Mouse (Mus musculus): ENCODE measurements around the gene Usp15.
"Not testable (repeated sequence)": the region's sequence is repeated elsewhere in the genome, so short reads cannot be mapped to it uniquely, and the experiment has no call there.

Usp15 gene

GRCm38 (mm10) chr10:123196835-123197559 is at the start of gene Usp15:
Usp15 (minus strand) TSS chr10:123196995.
- DNase-seq (ENCODE audit: low read depth) = peak; percentile 76

- DNase-seq (ENCODE audit: low read depth) = no peak
Observed at GRCm38 (mm10) chr10:123229420-123229819, 32.6 kb upstream of the Usp15 start.

- no peak for DNase-seq (ENCODE audit: low read depth)
Observed at GRCm38 (mm10) chr10:123222785-123223184, 26.0 kb upstream of the Usp15 start.

GRCm38 (mm10) chr10:123209517-123209916 is 12.7 kb upstream of the Usp15 start:
- no peak for DNase-seq (ENCODE audit: low read depth)

GRCm38 (mm10) chr10:123208336-123208735 is 11.5 kb upstream of the Usp15 start:
- DNase-seq (ENCODE audit: low read depth) = no peak

GRCm38 (mm10) chr10:123206074-123206473 is 9.3 kb upstream of the Usp15 start:
- DNase-seq (ENCODE audit: low read depth) = no peak

GRCm38 (mm10) chr10:123205364-123205763 is 8.6 kb upstream of the Usp15 start:
- not testable (repeated sequence) for DNase-seq (ENCODE audit: low read depth)

- DNase-seq (ENCODE audit: low read depth) = no peak
Observed at GRCm38 (mm10) chr10:123201981-123202758, 5.4 kb upstream of the Usp15 start.

GRCm38 (mm10) chr10:123201436-123201835 is 4.6 kb upstream of the Usp15 start:
- no peak for DNase-seq (ENCODE audit: low read depth)

- no peak for DNase-seq (ENCODE audit: low read depth)
Observed at GRCm38 (mm10) chr10:123200996-123201395, 4.2 kb upstream of the Usp15 start.

GRCm38 (mm10) chr10:123200320-123200659 is 3.5 kb upstream of the Usp15 start:
- no peak for DNase-seq (ENCODE audit: low read depth)

- DNase-seq (ENCODE audit: low read depth) = no peak
Observed at GRCm38 (mm10) chr10:123199615-123200319, 3.0 kb upstream of the Usp15 start.

GRCm38 (mm10) chr10:123199119-123199518 is 2.3 kb upstream of the Usp15 start:
- DNase-seq (ENCODE audit: low read depth) = no peak

- DNase-seq (ENCODE audit: low read depth) = no peak
Observed at GRCm38 (mm10) chr10:123198183-123198582, 1.4 kb upstream of the Usp15 start.

- peak; percentile 47 for DNase-seq (ENCODE audit: low read depth)
Observed at GRCm38 (mm10) chr10:123195961-123196834, 597 bp downstream of the Usp15 start.

- DNase-seq (ENCODE audit: low read depth) = no peak
Observed at GRCm38 (mm10) chr10:123195501-123195900, 1.3 kb downstream of the Usp15 start.

- no peak for DNase-seq (ENCODE audit: low read depth)
Observed at GRCm38 (mm10) chr10:123191038-123191437, 5.8 kb downstream of the Usp15 start.

- no peak for DNase-seq (ENCODE audit: low read depth)
Observed at GRCm38 (mm10) chr10:123187337-123187736, 9.5 kb downstream of the Usp15 start.

GRCm38 (mm10) chr10:123185907-123186306 is 10.9 kb downstream of the Usp15 start:
- DNase-seq (ENCODE audit: low read depth) = no peak

GRCm38 (mm10) chr10:123183743-123184142 is 13.1 kb downstream of the Usp15 start:
- DNase-seq (ENCODE audit: low read depth) = no peak

GRCm38 (mm10) chr10:123183243-123183642 is 13.6 kb downstream of the Usp15 start:
- DNase-seq (ENCODE audit: low read depth) = no peak

- DNase-seq (ENCODE audit: low read depth) = no peak
Observed at GRCm38 (mm10) chr10:123182391-123182790, 14.4 kb downstream of the Usp15 start.

Measured in c-Kit-positive CD71-negative TER-119-negative erythroid progenitor cells, embryonic 14.5 days (primary cell).